Mouse (Mus musculus) megakaryocyte, embryonic 14.5 days (primary cell): ENCODE data around the gene Ap5m1. TPM values are rescaled to one million over a fixed set of nuclear protein-coding genes. Genes with fewer than 3 reads are reported as not detected.

ENCODE experiments used
- H3K27me3 ChIP-seq: replicated peaks from 2 replicates; pipeline ENCODE3; 2012; ENCODE audit warnings: inconsistent platforms
- H3K36me3 ChIP-seq: replicated peaks from 2 replicates; pipeline ENCODE3; 2012; ENCODE audit warnings: low read length, inconsistent platforms, mixed read lengths
- H3K4me1 ChIP-seq: 2 replicates; pipeline ENCODE4 v1.6.1; 2012; ENCODE audit warnings: inconsistent platforms
- H3K4me3 ChIP-seq: replicated peaks from 2 replicates; pipeline ENCODE3; 2012; ENCODE audit warnings: moderate library complexity, mild to moderate bottlenecking, inconsistent platforms
- H3K9me3 ChIP-seq: 2 replicates; pipeline ENCODE4 v1.6.1; 2012; ENCODE audit warnings: inconsistent platforms
- FLI1 ChIP-seq: IDR thresholded peaks from 2 replicates; pipeline ENCODE4 v1.6.1; 2012; ENCODE audit warnings: low read length, inconsistent platforms, mixed read lengths
- GATA1 ChIP-seq: IDR thresholded peaks from 3 replicates; pipeline ENCODE4 v1.6.1; 2012; ENCODE audit warnings: mixed read lengths, low read length, inconsistent platforms, borderline replicate concordance
- polyA plus RNA-seq: library from polyadenylated mRNA; stranded (reverse); fragments of >175 nt; gene quantifications from 2 replicates; pipeline ENCODE4 v1.2.3, GENCODE M21; 2012; ENCODE audit warnings: low replicate concordance; ENCODE audit not compliant: insufficient read depth

Gene Ap5m1
- polyA plus RNA-seq, 1 experiment = 1.2 TPM

GRCm38 (mm10) chr14:49118381-49118780, 52.5 kb downstream of the Ap5m1 start:
- no peaks in the 10 kb centered on the region for H3K36me3 ChIP-seq
- H3K4me3 ChIP-seq = no peak overlapping the region
- no peaks in the 10 kb centered on the region for H3K9me3 ChIP-seq
- no peak for TF ChIP-seq FLI1
- TF ChIP-seq GATA1 = no peak
- H3K27me3 ChIP-seq = peaks cover 1% of the 10 kb centered on the region
- peaks cover 5% of the 10 kb centered on the region for H3K4me1 ChIP-seq

DNA sequence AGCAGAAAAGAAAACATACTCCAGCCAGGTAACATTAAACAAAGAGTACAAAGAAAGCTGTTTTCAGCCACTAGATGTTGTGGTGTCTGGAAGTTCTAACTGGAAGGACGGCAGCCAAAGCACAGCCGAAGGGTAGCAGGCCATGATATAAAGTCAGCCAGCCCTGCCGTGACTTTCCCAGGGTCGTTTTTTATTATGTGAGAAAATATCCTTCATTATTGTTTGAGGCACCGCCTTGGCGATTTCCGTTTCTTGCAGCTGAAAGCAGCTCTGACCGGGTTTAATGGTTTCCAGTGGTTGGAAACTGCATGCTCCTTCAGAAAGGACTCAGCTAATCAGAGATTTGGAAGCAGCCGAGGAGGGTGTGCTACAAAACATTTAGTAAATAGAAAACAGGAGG, 55.8 kb downstream of the Ap5m1 start:
- TF ChIP-seq GATA1 (no peak), FLI1 (no peak)
- no peaks in the 10 kb centered on the region for H3K4me1 ChIP-seq
- no peak overlapping the region for H3K4me3 ChIP-seq
- H3K27me3 ChIP-seq = no peaks in the 10 kb centered on the region
- no peaks in the 10 kb centered on the region for H3K9me3 ChIP-seq
- no peaks in the 10 kb centered on the region for H3K36me3 ChIP-seq

DNA sequence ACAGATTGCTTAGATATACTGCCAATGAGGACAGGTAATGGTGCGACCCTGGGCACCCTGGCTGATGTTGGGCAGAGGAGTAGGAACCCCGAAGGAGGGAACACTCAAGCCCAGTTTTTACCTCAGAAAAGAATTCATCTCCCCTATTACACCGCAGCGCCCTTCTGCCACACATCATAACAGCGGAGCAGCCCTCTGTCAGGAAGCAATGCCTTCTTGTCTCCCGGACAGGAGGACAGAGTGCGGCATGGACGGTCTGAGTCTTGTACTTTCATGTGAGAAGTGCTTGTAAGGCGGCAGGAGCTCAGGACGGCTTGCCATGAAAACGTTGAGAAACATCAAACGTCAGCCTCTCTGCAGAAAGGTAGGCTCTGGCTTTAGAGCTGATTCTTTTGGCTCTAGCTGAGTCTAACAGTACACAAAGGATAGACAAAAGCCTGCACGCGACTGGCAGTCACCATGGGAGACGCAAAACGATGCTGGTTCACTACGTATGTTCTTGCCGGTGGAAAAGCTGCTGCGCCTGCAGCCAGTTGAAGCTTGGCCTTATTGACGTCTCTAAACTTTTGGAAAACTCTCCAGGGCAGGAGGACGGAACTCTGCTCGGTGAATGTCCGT, 61.4 kb downstream of the Ap5m1 start:
- Histone ChIP-seq H3K4me1 (no peaks in the 10 kb centered on the region), H3K9me3 (peaks cover 10% of the 10 kb centered on the region; the same call in 1 of the 2 replicates), H3K27me3 (peaks cover 5% of the 10 kb centered on the region), H3K36me3 (no peaks in the 10 kb centered on the region), H3K4me3 (no peak overlapping the region)
- TF ChIP-seq FLI1 (no peak), GATA1 (no peak)

DNA sequence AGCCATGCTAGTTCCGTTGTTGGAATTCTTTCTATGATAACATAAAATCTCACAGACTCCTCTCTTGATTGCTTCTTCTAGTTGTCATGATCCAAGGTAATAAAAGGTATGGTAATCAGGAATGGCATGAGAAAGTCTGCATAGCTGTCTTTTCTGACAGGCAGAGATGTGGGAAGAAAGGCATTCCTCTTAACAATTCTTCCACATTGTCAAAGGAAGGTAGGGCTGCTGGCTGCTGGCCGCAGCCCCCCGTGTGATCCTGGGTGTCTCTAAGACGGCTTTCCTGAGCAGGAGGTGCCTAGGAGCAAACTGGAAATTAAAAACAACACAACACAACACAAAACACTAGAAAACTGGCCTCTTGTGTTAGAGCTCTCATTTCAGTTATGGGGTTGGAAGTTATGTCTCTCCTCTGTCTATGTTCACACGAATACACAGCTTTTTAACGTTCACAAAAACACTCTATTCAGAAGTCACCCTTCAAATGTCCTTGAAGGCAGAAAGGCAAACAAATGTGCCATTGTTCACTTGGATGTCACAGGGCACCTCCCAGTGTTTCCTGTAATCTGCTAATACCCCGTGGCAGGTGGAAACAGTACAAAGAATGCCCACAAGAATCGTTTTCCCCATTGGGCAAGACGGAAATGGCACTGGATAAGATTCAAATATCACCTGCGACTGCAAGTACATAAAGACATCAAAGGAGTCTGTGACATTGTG, 62.8 kb downstream of the Ap5m1 start:
- H3K27me3 ChIP-seq = peaks cover 5% of the 10 kb centered on the region
- no peak overlapping the region for H3K4me3 ChIP-seq

GRCm38 (mm10) chr14:49132391-49132790, 66.5 kb downstream of the Ap5m1 start:
- peaks cover 6% of the 10 kb centered on the region; the same call in 1 of the 2 replicates for H3K9me3 ChIP-seq
- TF ChIP-seq FLI1 = no peak
- H3K4me1 ChIP-seq = no peaks in the 10 kb centered on the region
- H3K4me3 ChIP-seq = no peak overlapping the region
- H3K36me3 ChIP-seq = no peaks in the 10 kb centered on the region
- H3K27me3 ChIP-seq = peaks cover 2% of the 10 kb centered on the region

More for the DNA sequence above, 62.8 kb downstream of the Ap5m1 start:
- Histone ChIP-seq H3K4me1 (no peaks in the 10 kb centered on the region), H3K9me3 (peaks cover 10% of the 10 kb centered on the region; the same call in 1 of the 2 replicates), H3K36me3 (no peaks in the 10 kb centered on the region)
- TF ChIP-seq FLI1 (no peak), GATA1 (no peak)

- H3K4me3 ChIP-seq = no peak overlapping the region
- no peaks in the 10 kb centered on the region for H3K36me3 ChIP-seq
- no peaks in the 10 kb centered on the region for H3K4me1 ChIP-seq
- no peaks in the 10 kb centered on the region for H3K27me3 ChIP-seq
- H3K9me3 ChIP-seq = peaks cover 4% of the 10 kb centered on the region
- TF ChIP-seq GATA1 = no peak
- no peak for TF ChIP-seq FLI1
These were observed 72.3 kb downstream of the Ap5m1 start for GRCm38 (mm10) chr14:49138171-49138570.

- no peaks in the 10 kb centered on the region for H3K4me1 ChIP-seq
- H3K4me3 ChIP-seq = no peak overlapping the region
- H3K9me3 ChIP-seq = peaks cover 4% of the 10 kb centered on the region
- no peaks in the 10 kb centered on the region for H3K27me3 ChIP-seq
- H3K36me3 ChIP-seq = no peaks in the 10 kb centered on the region
- TF ChIP-seq GATA1 (no peak), FLI1 (no peak)
These were observed 74.9 kb downstream of the Ap5m1 start for GRCm38 (mm10) chr14:49140756-49141155.

Other genes with a start within 250 kb of the Ap5m1 start
- 0.84 and 3.3 TPM in 2 replicates for gene Exoc5, start 556 bp downstream of the Ap5m1 start, polyA plus RNA-seq
- 2.4 and 3.1 TPM in 2 replicates for gene Naa30, start 106.1 kb downstream of the Ap5m1 start, polyA plus RNA-seq
- not detected in 2 replicates for gene ccdc198, start 179.4 kb downstream of the Ap5m1 start, polyA plus RNA-seq